ENCODE assay signal across 12 mouse cellular contexts in genomic region chr8:120415474-120415873, GRCm38 (mm10).
DNase-seq lines count a peak whose midpoint lies in the region; ATAC-seq and TF ChIP-seq lines count a peak whose summit lies in the region.
"Had no signal": no experiment of that assay in that cellular context is flagged by ENCODE, and none has a peak within 500 bp of the region (broad histone marks: within the 10 kb centered on the region; RNA-seq: fewer than 3 reads in every experiment).

No protein-coding gene starts in this region.

- H3K4me1 ChIP-seq in heart, embryonic 10.5 days = peaks cover 89% of the 10 kb centered on the region
- H3K4me1 ChIP-seq in neural tube, embryonic 11.5 days (ENCODE audit: control insufficient read depth, insufficient read depth, low read length) = peaks cover 84% of the 10 kb centered on the region
- H3K4me1 ChIP-seq in limb, embryonic 10.5 days = peaks cover 100% of the 10 kb centered on the region
- peaks cover 23% of the 10 kb centered on the region for H3K4me1 ChIP-seq in stomach, postnatal 0 days (replicated peaks; ENCODE audit: control insufficient read depth, insufficient read depth)

- no peak overlapping the region for H3K9ac ChIP-seq in neural tube, embryonic 11.5 days (ENCODE audit: low read length)
- H3K9ac ChIP-seq in stomach, postnatal 0 days (ENCODE audit: low read length) = peak overlapping the region; percentile 23
- H3K9ac ChIP-seq: embryonic facial prominence, embryonic 15.5 days had no signal

- no peak overlapping the region for H3K4me3 ChIP-seq in heart, embryonic 10.5 days
- H3K4me3 ChIP-seq in neural tube, embryonic 11.5 days (ENCODE audit: low read depth, low read length) = no peak overlapping the region
- no peak overlapping the region for H3K4me3 ChIP-seq in limb, embryonic 10.5 days
- H3K4me3 ChIP-seq in stomach, postnatal 0 days (ENCODE audit: low read depth, low read length) = no peak overlapping the region
- H3K4me3 ChIP-seq: embryonic facial prominence, embryonic 15.5 days had no signal

- no peak for TF ChIP-seq CTCF in stomach, postnatal 0 days (IDR thresholded peaks at IDR 0.05; ENCODE audit: low read depth)

- no peaks in the 10 kb centered on the region for H3K36me3 ChIP-seq in heart, embryonic 10.5 days
- H3K36me3 ChIP-seq in neural tube, embryonic 11.5 days (ENCODE audit: control insufficient read depth, insufficient read depth, low read length) = no peaks in the 10 kb centered on the region
- H3K36me3 ChIP-seq in limb, embryonic 10.5 days = no peaks in the 10 kb centered on the region
- H3K36me3 ChIP-seq in stomach, postnatal 0 days (ENCODE audit: control insufficient read depth, insufficient read depth, low read length) = no peaks in the 10 kb centered on the region
- H3K36me3 ChIP-seq: embryonic facial prominence, embryonic 15.5 days had no signal

- no peak for ATAC-seq in neural tube, embryonic 11.5 days (ENCODE audit: insufficient read depth, low FRiP score, low TSS enrichment)
- ATAC-seq in stomach, postnatal 0 days (ENCODE audit: low FRiP score, low TSS enrichment) = no peak

- H3K27ac ChIP-seq in heart, embryonic 10.5 days = peak overlapping the region; percentile 90; the same call in 1 of the 2 replicates
- peak overlapping the region; percentile 94 for H3K27ac ChIP-seq in neural tube, embryonic 11.5 days (ENCODE audit: low read depth, low read length)
- H3K27ac ChIP-seq in limb, embryonic 10.5 days = peak overlapping the region; percentile 88; the same call in 1 of the 2 replicates
- H3K27ac ChIP-seq in stomach, postnatal 0 days (replicated peaks) = peak overlapping the region; percentile 94

- no peak overlapping the region for H3K4me2 ChIP-seq in neural tube, embryonic 11.5 days (ENCODE audit: low read depth)
- H3K4me2 ChIP-seq in stomach, postnatal 0 days (replicated peaks; ENCODE audit: low read depth) = no peak overlapping the region

- TF ChIP-seq EP300 in stomach, postnatal 0 days (optimal IDR thresholded peaks at IDR 0.05) = no peak

- 76% methylated on average over 10 of the region's 11 CpGs for WGBS in heart, embryonic 10.5 days
- 48% methylated on average over 10 of the region's 11 CpGs for WGBS in neural tube, embryonic 11.5 days
- WGBS in limb, embryonic 10.5 days = 63% methylated on average over 11 of the region's 11 CpGs
- WGBS in stomach, postnatal 0 days = 76% methylated on average over 9 of the region's 11 CpGs

- H3K27me3 ChIP-seq in heart, embryonic 10.5 days (ENCODE audit: insufficient read depth, poor library complexity, severe bottlenecking) = peaks cover 28% of the 10 kb centered on the region
- H3K27me3 ChIP-seq in neural tube, embryonic 11.5 days (ENCODE audit: control insufficient read depth, insufficient read depth, low read length) = no peaks in the 10 kb centered on the region
- H3K27me3 ChIP-seq in limb, embryonic 10.5 days (ENCODE audit: low read depth, poor library complexity, severe bottlenecking) = peaks cover 67% of the 10 kb centered on the region
- H3K27me3 ChIP-seq in stomach, postnatal 0 days (ENCODE audit: control insufficient read depth, insufficient read depth, low read length) = no peaks in the 10 kb centered on the region
- H3K27me3 ChIP-seq: embryonic facial prominence, embryonic 15.5 days had no signal

- intact Hi-C loops in heart, postnatal 10 days (cut with DNase I) = loop anchor here (5.0 kb wide), 1 partner anchor 72 kb away; no protein-coding TSS in a partner anchor

- no peaks in the 10 kb centered on the region for H3K9me3 ChIP-seq in heart, embryonic 10.5 days
- H3K9me3 ChIP-seq in neural tube, embryonic 11.5 days (ENCODE audit: control insufficient read depth, low read length) = no peaks in the 10 kb centered on the region
- no peaks in the 10 kb centered on the region for H3K9me3 ChIP-seq in limb, embryonic 10.5 days (replicated peaks)
- no peaks in the 10 kb centered on the region for H3K9me3 ChIP-seq in stomach, postnatal 0 days (ENCODE audit: control insufficient read depth, low read length)
- H3K9me3 ChIP-seq: embryonic facial prominence, embryonic 15.5 days had no signal

- DNase-seq in heart, embryonic 10.5 days (ENCODE audit: low spot score) = no peak
- no peak for DNase-seq in heart, postnatal 10 days
- no peak for DNase-seq in neural tube, embryonic 11.5 days (ENCODE audit: low spot score)
- DNase-seq in neural tube, embryonic 10.5 days (ENCODE audit: extremely low spot score, low spot score) = no peak
- DNase-seq in limb, embryonic 10.5 days (ENCODE audit: low spot score) = no peak
- no peak for DNase-seq in stomach, postnatal 0 days (ENCODE audit: low spot score)
- DNase-seq in ovary, postnatal 14 days (ENCODE audit: low spot score) = no peak
- no peak for DNase-seq in liver
- DNase-seq: B cell, adult 2 months; cerebellum, adult 18-20 months; lung, postnatal 4 days had no signal
